Mouse (Mus musculus): ENCODE data around the gene Zmiz2.
"Not testable (repeated sequence)": the region's sequence is repeated elsewhere in the genome, so short reads cannot be mapped to it uniquely, and the experiment has no call there.

Zmiz2 gene

GRCm38 (mm10) chr11:6398141-6398540, 9.3 kb downstream of the Zmiz2 start:
- no peak for DNase-seq (ENCODE audit: inconsistent ontology term)

- DNase-seq (ENCODE audit: inconsistent ontology term), result peak; percentile 37
These were observed 13.9 kb downstream of the Zmiz2 start for GRCm38 (mm10) chr11:6402515-6403510.

DNA sequence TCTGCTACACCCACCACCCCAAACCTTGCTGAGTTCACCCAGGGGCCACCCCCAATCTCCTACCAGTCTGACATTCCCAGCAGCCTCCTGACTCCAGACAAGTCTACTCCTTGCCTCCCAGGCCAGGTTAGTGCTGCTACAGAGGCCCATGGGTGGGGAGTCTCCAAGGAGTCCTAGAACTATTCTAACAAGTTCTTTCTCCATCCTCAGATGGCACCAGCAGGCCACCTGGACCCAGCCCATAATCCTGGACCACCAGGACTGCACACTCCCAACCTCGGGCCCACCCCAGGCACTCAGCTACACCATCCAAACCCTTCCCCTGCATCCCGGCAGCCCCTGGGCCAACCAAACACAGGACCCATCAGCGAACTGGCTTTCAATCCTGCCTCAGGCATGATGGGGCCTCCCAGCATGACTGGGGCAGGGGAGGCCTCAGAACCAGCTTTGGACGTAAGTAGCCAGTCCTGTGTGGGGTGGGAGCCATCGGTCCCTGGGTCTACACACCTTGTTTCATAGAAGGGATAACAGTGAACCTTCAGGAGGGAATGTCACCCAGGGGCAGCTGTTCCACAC, 15.0 kb downstream of the Zmiz2 start:
- no peak for DNase-seq (ENCODE audit: inconsistent ontology term)

- DNase-seq (ENCODE audit: inconsistent ontology term), result no peak
These were observed 16.1 kb downstream of the Zmiz2 start for GRCm38 (mm10) chr11:6404699-6405566.

DNA sequence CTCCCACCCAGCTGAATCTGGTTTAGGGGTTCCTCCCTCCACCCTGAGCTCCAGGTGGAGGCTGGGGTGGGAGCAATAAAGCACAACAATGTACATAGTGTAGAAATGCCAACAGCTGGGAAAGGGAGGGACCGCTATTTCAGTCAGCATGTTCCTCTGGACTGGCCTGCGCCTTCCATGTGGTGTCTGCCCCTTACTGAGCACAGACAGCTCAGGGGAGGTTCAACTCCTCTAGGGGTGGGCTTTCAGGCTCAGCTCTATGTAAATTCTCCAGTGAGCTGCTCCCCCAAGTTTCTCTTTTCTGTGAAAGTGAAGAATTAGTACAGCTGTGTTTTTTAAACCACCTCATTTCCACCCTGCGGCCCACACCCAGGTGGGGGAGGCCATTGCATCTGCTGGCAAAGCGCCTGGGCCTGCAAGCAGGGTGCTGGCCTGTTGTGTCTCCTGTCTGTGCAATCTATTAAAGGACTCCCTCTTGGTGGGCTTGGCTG, 16.8 kb downstream of the Zmiz2 start:
- DNase-seq (ENCODE audit: inconsistent ontology term), result no peak

DNA sequence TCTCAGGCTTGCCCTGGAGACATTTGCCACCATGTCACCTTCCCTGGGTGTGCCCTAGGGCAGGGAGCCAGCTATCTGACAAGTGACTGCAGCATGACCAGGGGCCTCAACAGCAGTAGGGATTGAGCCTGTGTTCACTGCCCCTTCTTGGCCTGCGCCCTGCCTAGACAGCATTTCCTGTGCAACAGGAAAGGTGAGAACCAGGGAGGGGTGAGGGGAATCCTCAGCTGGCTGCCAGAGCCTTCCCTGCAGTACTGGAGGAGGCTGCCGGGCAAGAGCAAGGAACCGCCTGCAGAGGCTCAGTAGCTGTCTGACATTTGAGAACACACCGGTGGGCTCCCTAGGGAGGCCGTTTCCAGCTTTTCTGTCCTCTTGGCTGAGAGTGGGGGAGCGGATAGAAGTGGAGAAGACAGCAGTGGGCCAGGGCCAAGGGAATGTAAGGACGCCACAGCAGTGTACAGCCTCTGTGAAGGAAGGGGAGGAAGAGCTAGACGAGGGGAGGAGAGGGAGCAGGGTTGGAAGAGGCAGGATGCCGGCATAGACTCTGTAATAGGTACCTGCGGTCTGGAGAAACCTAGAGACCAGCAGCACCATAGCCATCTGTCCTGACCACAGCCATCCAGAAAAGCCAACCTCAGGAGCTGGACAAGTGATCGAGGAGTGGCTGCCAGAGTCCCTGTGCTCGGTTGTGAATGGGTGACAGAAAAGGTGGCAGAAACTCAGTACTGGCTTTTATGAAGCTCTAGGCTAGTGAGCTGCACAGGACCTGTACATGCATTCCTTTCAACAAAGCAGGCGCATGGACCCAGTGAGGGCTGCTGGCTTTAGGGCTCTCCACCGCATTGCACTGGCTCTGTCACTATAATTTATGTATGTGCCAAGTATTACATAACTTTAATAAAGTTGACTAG, 17.6 kb downstream of the Zmiz2 start:
- DNase-seq (ENCODE audit: inconsistent ontology term), result no peak

GRCm38 (mm10) chr11:6407162-6407621, 18.3 kb downstream of the Zmiz2 start:
- no peak for DNase-seq (ENCODE audit: inconsistent ontology term)

GRCm38 (mm10) chr11:6410050-6410602, 21.3 kb downstream of the Zmiz2 start:
- DNase-seq (ENCODE audit: inconsistent ontology term), result no peak

DNA sequence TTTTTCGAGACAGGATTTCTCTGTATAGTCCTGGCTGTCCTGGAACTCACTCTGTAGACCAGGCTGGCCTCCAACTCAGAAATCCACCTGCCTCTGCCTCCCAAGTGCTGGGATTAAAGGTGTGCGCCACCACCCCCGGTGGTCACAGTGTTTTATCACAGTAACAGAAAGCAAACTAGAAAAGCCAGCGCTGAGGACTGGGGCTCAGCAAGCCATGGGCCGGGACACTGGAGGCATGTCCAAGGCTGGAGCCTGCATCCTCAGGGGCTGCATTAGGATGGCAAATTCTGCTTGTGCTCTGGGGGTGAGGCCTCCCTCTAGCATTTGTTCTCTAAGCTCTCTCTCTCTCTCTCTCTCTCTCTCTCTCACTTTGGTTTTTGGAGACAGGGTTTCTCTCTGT, 21.9 kb downstream of the Zmiz2 start:
- not testable (repeated sequence) for DNase-seq (ENCODE audit: inconsistent ontology term)

DNA sequence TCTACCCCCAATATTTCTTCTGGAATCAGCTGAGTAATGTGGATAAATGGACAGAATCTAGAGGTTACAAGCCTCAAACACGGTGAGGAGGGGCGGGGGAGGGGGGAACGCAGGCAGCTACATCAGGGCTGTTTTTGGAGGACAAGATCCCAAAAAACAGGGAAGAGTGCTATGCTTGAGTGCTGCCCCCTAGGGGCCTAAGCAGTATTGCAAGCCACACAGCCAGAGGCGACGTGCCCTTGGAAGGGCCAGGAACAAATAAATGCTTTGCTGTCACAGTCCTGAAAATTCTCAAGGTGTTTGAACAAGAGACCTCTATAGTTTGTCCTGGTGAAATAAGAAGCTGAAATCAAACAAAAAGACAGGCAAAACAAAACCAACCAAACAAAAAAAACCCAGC, 22.8 kb downstream of the Zmiz2 start:
- DNase-seq (ENCODE audit: inconsistent ontology term), result no peak

DNA sequence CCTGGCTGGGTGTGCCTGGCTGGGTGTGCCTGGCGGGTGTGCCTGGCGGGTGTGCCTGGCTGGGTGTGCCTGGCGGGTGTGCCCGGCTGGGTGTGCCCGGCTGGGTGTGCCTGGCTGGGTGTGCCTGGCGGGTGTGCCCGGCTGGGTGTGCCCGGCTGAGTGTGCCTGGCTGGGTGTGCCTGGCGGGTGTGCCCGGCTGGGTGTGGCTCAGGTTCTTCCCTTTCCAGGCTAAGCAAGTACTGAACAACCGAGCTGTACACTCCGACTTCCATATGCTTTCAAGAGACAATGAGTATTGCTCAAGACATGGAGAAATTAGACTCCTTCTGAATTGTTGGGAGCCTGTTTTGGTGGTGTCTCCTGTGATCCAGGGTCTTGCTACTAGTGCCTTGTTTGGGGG, 24.4 kb downstream of the Zmiz2 start:
- no peak for DNase-seq (ENCODE audit: inconsistent ontology term)

GRCm38 (mm10) chr11:6414751-6415550, 26.1 kb downstream of the Zmiz2 start, which contains the start of gene Ppia:
Ppia (plus strand) TSS chr11:6415443.
- peak; percentile 51 for DNase-seq (ENCODE audit: inconsistent ontology term)

DNA sequence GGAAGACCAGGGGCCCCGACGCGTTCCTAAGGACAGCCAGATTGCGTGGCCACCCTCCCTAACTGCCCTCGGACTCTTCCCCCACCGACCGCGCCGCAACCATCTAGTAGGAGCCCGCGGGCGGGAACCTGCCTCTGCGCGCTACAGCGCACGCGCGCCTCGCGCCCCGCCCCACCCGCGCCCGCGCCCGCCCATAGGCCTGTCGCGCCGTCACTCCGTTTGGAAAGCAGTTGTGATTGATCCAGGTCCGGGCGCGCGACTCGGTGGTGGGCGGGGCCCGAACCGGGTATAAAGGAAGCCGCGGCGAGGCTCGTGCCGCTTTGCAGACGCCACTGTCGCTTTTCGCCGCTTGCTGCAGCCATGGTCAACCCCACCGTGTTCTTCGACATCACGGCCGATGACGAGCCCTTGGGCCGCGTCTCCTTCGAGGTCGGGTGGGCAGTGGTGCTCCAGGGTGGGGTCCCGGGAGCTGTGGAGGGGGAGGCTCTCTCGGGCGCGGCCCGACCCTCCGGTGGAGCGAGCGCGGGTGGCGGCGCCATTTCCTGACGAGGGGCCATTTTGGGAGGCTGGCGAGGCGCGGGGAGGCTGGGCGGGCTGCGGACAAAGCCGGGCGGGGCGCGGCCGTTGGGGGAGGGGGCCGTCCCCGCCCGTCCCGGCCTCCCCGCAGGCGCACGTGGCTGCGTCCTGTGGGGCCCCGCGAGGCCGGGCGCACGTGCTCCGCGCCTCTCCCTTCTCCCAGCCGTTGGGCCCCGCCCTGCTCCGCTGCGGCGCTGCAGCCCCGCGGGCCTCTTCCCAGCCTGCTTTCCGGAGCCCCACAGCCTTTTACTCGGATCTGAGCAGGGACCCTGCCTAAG, 26.9 kb downstream of the Zmiz2 start:
- peak; percentile 99 for DNase-seq (ENCODE audit: inconsistent ontology term)

DNA sequence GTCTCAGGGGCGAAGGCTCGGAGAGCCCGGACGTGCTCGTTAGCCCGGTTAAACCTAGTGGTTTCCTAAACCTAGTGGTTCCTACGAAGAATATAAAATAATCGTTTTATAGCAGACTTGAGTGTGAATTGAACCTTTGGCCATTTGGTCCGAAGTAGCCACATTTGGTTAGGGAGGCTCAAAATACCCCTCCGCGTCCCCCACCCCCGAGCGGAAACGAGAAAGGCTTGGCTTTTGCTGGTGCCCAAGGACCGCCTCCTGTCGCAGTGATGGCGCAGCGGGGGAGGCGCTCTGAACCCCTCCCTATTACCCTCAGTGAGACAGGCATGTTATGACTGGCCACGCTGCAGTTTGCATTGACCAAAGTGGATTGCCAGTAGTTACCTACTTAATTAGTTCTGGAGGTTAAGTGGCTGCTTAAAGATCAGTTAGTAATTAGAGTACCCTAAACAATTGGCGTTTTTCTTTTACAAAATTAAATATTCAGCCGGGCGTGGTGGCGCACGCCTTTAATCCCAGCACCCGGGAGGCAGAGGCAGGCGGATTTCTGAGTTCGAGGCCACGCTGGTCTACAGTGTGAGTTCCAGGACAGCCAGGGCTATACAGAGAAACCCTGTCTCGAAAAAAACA, 27.6 kb downstream of the Zmiz2 start:
- peak; percentile 89 for DNase-seq (ENCODE audit: inconsistent ontology term)

GRCm38 (mm10) chr11:6417069-6417468, 28.2 kb downstream of the Zmiz2 start:
- DNase-seq (ENCODE audit: inconsistent ontology term), result no peak

- DNase-seq (ENCODE audit: inconsistent ontology term), result no peak
These were observed 28.6 kb downstream of the Zmiz2 start for GRCm38 (mm10) chr11:6417490-6417889.

GRCm38 (mm10) chr11:6418751-6419150, 29.9 kb downstream of the Zmiz2 start:
- no peak for DNase-seq (ENCODE audit: inconsistent ontology term)

DNA sequence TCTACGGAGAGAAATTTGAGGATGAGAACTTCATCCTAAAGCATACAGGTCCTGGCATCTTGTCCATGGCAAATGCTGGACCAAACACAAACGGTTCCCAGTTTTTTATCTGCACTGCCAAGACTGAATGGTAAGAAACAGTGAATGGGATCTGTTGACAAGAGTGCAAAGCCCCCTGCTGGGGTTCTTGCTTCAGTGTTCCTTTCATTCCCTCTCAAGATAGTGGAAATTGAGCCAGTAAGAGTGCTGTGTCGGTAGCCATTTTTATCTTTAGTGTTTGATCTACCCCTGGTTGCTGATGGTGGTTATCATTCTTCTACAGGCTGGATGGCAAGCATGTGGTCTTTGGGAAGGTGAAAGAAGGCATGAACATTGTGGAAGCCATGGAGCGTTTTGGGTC, 30.3 kb downstream of the Zmiz2 start:
- DNase-seq (ENCODE audit: inconsistent ontology term), result not testable (repeated sequence)

Data from Muller cell, postnatal 12 days (primary cell).